Comparison of ENCODE assay signal across 7 mouse cellular contexts in genomic region chr11:78182961-78183844, GRCm38 (mm10). TPM values are rescaled to one million over a fixed set of nuclear protein-coding genes. Genes with fewer than 3 reads are reported as not detected.
DNase-seq lines count a peak whose midpoint lies in the region; ATAC-seq lines count a peak whose summit lies in the region.

Gene Rpl23a, minus strand, starts transcription at chr11:78183584.

- H3K36me3 ChIP-seq in embryonic facial prominence, embryonic 12.5 days: peaks cover 26% of the 10 kb centered on the region
- H3K36me3 ChIP-seq in midbrain, embryonic 11.5 days (ENCODE audit: control insufficient read depth, insufficient read depth, low read length): peaks cover 13% of the 10 kb centered on the region

- peak within 1 kb of the TSS; percentile 97 for H3K27ac ChIP-seq in embryonic facial prominence, embryonic 12.5 days
- peak within 1 kb of the TSS; percentile 91 for H3K27ac ChIP-seq in midbrain, embryonic 11.5 days (ENCODE audit: low read depth, low read length)

- H3K4me1 ChIP-seq in embryonic facial prominence, embryonic 12.5 days: peaks cover 38% of the 10 kb centered on the region
- H3K4me1 ChIP-seq in midbrain, embryonic 11.5 days (ENCODE audit: control insufficient read depth, insufficient read depth, low read length): peaks cover 34% of the 10 kb centered on the region

- no peaks in the 10 kb centered on the region for H3K9me3 ChIP-seq in embryonic facial prominence, embryonic 12.5 days
- H3K9me3 ChIP-seq in midbrain, embryonic 11.5 days (ENCODE audit: control insufficient read depth, low read length): no peaks in the 10 kb centered on the region

- intact Hi-C loops in left cerebral cortex, postnatal 4 days (cut with DNase I): no loop called here

- DNase-seq in adrenal gland, postnatal 14 days: peak; percentile 85
- peak; percentile 99 for DNase-seq in heart, adult 11 months
- DNase-seq in kidney, adult 11 months: peak; percentile 90
- peak; percentile 84 for DNase-seq in left cerebral cortex, postnatal 4 days
- peak; percentile 98 for DNase-seq in midbrain, embryonic 11.5 days (ENCODE audit: low spot score, missing footprints)
- DNase-seq in right cerebral cortex, postnatal 4 days: peak; percentile 71

- peak within 1 kb of the TSS; percentile 84 for H3K4me2 ChIP-seq in embryonic facial prominence, embryonic 12.5 days (replicated peaks)
- H3K4me2 ChIP-seq in midbrain, embryonic 11.5 days: peak within 1 kb of the TSS; percentile 77

- H3K4me3 ChIP-seq in embryonic facial prominence, embryonic 12.5 days: peak within 1 kb of the TSS; percentile 90
- H3K4me3 ChIP-seq in midbrain, embryonic 11.5 days (ENCODE audit: low read depth, low read length): peak within 1 kb of the TSS; percentile 94

- WGBS in embryonic facial prominence, embryonic 12.5 days: under 1% methylated on average over 38 of the region's 38 CpGs
- WGBS in midbrain, embryonic 11.5 days: under 1% methylated on average over 38 of the region's 38 CpGs

- ATAC-seq in embryonic facial prominence, embryonic 12.5 days (ENCODE audit: insufficient number of reproducible peaks, insufficient read depth, low FRiP score, low TSS enrichment): peak; percentile 83
- peak; percentile 91 for ATAC-seq in midbrain, embryonic 11.5 days (ENCODE audit: low FRiP score)

- H3K27me3 ChIP-seq in embryonic facial prominence, embryonic 12.5 days: no peaks in the 10 kb centered on the region
- no peaks in the 10 kb centered on the region for H3K27me3 ChIP-seq in midbrain, embryonic 11.5 days (ENCODE audit: control insufficient read depth, insufficient read depth, low read length)

- peak within 1 kb of the TSS; percentile 93 for H3K9ac ChIP-seq in embryonic facial prominence, embryonic 12.5 days
- peak within 1 kb of the TSS; percentile 95 for H3K9ac ChIP-seq in midbrain, embryonic 11.5 days (ENCODE audit: low read length)

RNA-seq across cellular contexts. Expression of gene Rpl23a, which starts in this region (rescaled TPM):
- 1,759 and 1,890 TPM in 2 replicates for total RNA-seq in adrenal gland, postnatal 14 days (2021)
- 1,221 and 1,230 TPM in 2 replicates for polyA plus RNA-seq in embryonic facial prominence, embryonic 12.5 days (2016; fragmentation: Nextera tagmentation; extraction: Ambion mirVana)
- total RNA-seq in left cerebral cortex, postnatal 4 days (2021): 1,000 to 10,000 TPM; 1,093 to 1,122 TPM
- 1,223 and 1,245 TPM in 2 replicates for polyA plus RNA-seq in midbrain, embryonic 11.5 days (2014; fragmentation: Nextera tagmentation; extraction: Ambion mirVana)

Comparison
In these comparisons a context has a peak if more than half of its experiments do, and no peak if none do; other contexts are left out.
1. Peak in every context shown above with its lines: DNase-seq, ATAC-seq, H3K4me3 ChIP-seq and H3K27ac ChIP-seq.